Mouse (Mus musculus) neural tube, embryonic 15.5 days (tissue): ENCODE measurements at regions not wholly inside any gene's neighbourhood (a gene's known extent, or its start where the extent isn't known, plus 50 kb on each side); places are given as distances from the start of the nearest gene placed in this dataset.

Experiments
- ATAC-seq: fragments of 200-750 bp; cut with Nextera tagmentation; 2 replicates; pipeline ENCODE4 v1.8.0; 2017; ENCODE audit warnings: mild to moderate bottlenecking, moderate TSS enrichment, moderate library complexity; ENCODE audit not compliant: low FRiP score
- H3K27ac ChIP-seq: fragments of 300-500 bp; sonication (generic); replicated peaks from 2 replicates; pipeline ENCODE4 v1.5.1; 2015; ENCODE audit warnings: mild to moderate bottlenecking, inconsistent platforms
- H3K27me3 ChIP-seq: fragments of 300-500 bp; sonication (generic); replicated peaks from 2 replicates; pipeline ENCODE4 v1.6.1; 2015; ENCODE audit warnings: inconsistent platforms
- H3K36me3 ChIP-seq: fragments of 300-500 bp; sonication (generic); 2 replicates; pipeline ENCODE4 v1.6.1; 2015; ENCODE audit warnings: inconsistent platforms
- H3K4me1 ChIP-seq: fragments of 300-500 bp; sonication (generic); 2 replicates; pipeline ENCODE4 v1.6.1; 2015; ENCODE audit warnings: inconsistent platforms
- H3K4me2 ChIP-seq: fragments of 300-500 bp; sonication (generic); 2 replicates; pipeline ENCODE4 v1.6.1; 2015; ENCODE audit warnings: inconsistent platforms, mild to moderate bottlenecking, moderate library complexity
- H3K4me3 ChIP-seq: fragments of 300-500 bp; sonication (generic); replicated peaks from 2 replicates; pipeline ENCODE4 v1.5.1; 2015; ENCODE audit warnings: mild to moderate bottlenecking, inconsistent platforms
- H3K9ac ChIP-seq: fragments of 300-500 bp; sonication (generic); replicated peaks from 2 replicates; pipeline ENCODE4 v1.6.1; 2015; ENCODE audit warnings: mild to moderate bottlenecking, inconsistent platforms
- H3K9me3 ChIP-seq: fragments of 300-500 bp; sonication (generic); replicated peaks from 2 replicates; pipeline ENCODE4 v1.6.1; 2016; ENCODE audit warnings: inconsistent platforms
- WGBS: fragments of 180-500 bp; shearing (Covaris S2); methylation state at CpG from one replicate; pipeline ENCODE4 v1.1.7; 2015; ENCODE audit warnings: mixed read lengths; 5-methylcytosine and 5-hydroxymethylcytosine counted together

DNA sequence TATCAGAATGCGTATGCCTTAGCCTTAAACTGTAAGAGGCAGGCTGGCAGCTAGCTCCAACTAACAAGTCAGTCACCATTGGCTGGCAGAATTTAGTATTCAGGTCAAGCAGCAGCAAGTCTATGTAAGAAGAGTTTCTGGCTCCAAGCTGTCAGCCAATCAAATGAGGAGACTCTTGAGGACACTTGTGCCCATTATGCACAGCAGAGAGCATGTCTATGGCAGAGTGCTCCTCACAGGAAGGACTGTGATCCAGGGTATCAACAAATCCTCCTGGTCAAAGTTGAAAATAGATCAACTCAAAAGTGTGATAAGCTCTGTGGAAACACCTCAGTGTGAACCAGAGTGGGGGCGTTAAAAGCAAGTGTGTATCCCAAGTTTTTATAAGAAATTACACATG, 156.0 kb upstream of the Speer2 start:
- ATAC-seq: no peak
- 96% methylated on average over 2 of the region's 2 CpGs for WGBS
- H3K27ac ChIP-seq: no peak overlapping the region
- no peaks in the 10 kb centered on the region for H3K9me3 ChIP-seq
- H3K27me3 ChIP-seq: no peaks in the 10 kb centered on the region
- no peak overlapping the region for H3K4me2 ChIP-seq
- H3K36me3 ChIP-seq: no peaks in the 10 kb centered on the region
- H3K4me3 ChIP-seq: no peak overlapping the region
- no peak overlapping the region for H3K9ac ChIP-seq
- no peaks in the 10 kb centered on the region for H3K4me1 ChIP-seq

- no peaks in the 10 kb centered on the region for H3K4me1 ChIP-seq
- no peaks in the 10 kb centered on the region for H3K9me3 ChIP-seq
- WGBS: 93% methylated on average over 7 of the region's 7 CpGs
- H3K4me2 ChIP-seq: no peak overlapping the region
- no peaks in the 10 kb centered on the region for H3K36me3 ChIP-seq
- H3K9ac ChIP-seq: no peak overlapping the region
- no peak overlapping the region for H3K4me3 ChIP-seq
- no peak for ATAC-seq
- no peak overlapping the region for H3K27ac ChIP-seq
- no peaks in the 10 kb centered on the region for H3K27me3 ChIP-seq
These were observed 157.9 kb upstream of the Speer2 start for GRCm38 (mm10) chr16:70021436-70021835.

DNA sequence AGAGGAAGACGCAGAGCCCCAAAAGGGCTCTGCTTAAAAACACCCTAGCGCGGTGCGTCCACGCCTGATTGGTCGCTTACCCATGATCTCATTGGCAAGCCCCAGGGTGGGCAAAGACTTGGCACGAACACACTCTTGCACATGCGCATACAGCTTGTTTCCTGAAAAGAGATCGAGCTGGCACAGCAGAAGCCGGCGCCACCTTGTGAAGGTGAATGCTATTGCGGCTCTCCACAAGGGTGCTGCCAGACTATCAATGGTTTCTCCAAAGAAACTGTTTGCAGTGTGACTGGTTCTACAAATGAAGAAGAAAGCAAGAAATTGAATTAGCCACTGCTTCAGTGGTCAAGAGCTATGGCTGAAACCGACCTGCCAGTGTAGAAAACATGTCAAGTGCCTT, 165.1 kb upstream of the Speer2 start:
- 82% methylated on average over 13 of the region's 13 CpGs for WGBS
- no peak for ATAC-seq

DNA sequence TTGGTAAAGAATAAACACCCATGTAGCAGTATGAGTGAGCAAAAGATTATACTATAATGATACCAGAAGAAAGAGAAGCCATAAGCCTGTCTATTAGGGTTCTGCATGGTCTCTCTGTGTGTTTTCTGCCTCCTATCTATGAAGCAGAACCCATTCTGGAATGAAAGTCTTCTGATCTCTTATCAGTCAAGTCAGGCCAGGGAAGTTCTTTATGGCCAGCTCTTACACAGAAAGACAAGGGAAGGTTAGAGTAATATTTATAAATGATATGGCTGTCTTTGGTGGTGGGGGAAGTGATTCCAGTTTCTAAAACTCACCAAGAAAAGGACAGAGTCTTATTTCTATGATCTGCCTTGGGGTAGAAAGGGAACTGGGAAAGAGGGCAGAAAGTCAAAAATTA, 182.0 kb upstream of the Speer2 start:
- no peaks in the 10 kb centered on the region for H3K9me3 ChIP-seq
- H3K9ac ChIP-seq: no peak overlapping the region
- no peak overlapping the region for H3K27ac ChIP-seq
- no peaks in the 10 kb centered on the region for H3K27me3 ChIP-seq
- H3K36me3 ChIP-seq: no peaks in the 10 kb centered on the region
- no peak for ATAC-seq
- H3K4me2 ChIP-seq: no peak overlapping the region
- no peaks in the 10 kb centered on the region for H3K4me1 ChIP-seq
- no peak overlapping the region for H3K4me3 ChIP-seq

More for the DNA sequence above, 165.1 kb upstream of the Speer2 start:
- no peaks in the 10 kb centered on the region for H3K9me3 ChIP-seq
- H3K9ac ChIP-seq: no peak overlapping the region
- H3K27ac ChIP-seq: no peak overlapping the region
- H3K27me3 ChIP-seq: no peaks in the 10 kb centered on the region
- H3K4me2 ChIP-seq: no peak overlapping the region
- no peak overlapping the region for H3K4me3 ChIP-seq
- H3K36me3 ChIP-seq: no peaks in the 10 kb centered on the region
- no peaks in the 10 kb centered on the region for H3K4me1 ChIP-seq

DNA sequence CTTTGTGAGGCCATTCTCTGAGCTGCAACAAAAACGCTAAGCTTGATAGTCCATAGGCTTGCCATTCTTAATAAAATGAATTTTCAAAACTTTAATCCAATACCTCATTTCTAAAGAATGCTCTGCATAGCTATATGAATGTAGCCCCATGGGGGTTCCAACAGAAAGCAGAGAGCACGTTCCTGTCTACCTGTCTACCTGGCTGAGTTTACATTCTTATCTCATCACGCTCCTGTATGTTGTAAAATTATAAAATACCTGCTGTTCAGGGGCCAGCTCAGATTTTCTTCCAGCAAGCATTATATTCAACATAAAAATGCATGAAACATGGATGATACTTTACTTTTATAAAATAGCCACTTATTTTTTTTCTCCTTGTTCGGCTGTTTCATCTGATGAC, 182.5 kb upstream of the Speer2 start:
- Histone ChIP-seq H3K36me3 (no peaks in the 10 kb centered on the region), H3K4me3 (no peak overlapping the region), H3K9me3 (no peaks in the 10 kb centered on the region), H3K27me3 (no peaks in the 10 kb centered on the region), H3K4me1 (no peaks in the 10 kb centered on the region), H3K9ac (no peak overlapping the region), H3K27ac (no peak overlapping the region), H3K4me2 (no peak overlapping the region)
- whole genome bisulfite sequencing: 70% methylated on average over 4 of the region's 4 CpGs
- ATAC-seq: no peak

DNA sequence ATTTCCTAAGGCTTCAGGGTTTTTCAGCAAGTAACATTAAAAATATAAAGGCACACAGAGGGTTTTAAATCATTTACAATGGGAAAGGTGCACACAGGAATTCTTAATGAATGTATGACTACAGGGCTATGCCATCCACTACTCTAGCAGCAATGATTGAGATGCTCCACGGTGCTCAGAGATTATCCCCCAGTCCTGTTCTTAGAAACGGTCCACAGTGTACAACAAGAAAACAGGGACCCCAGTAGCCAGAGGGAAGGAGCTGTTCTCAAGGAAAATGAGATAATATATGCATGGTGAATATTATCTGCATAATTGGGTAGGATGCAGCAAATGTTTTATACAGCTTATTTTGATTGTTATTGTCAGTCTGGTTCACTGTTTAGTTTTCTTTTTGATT, 186.3 kb upstream of the Speer2 start:
- Histone ChIP-seq H3K9ac (no peak overlapping the region), H3K4me2 (no peak overlapping the region), H3K4me3 (no peak overlapping the region), H3K9me3 (no peaks in the 10 kb centered on the region), H3K27me3 (no peaks in the 10 kb centered on the region), H3K4me1 (no peaks in the 10 kb centered on the region), H3K27ac (no peak overlapping the region), H3K36me3 (no peaks in the 10 kb centered on the region)
- 54% methylated on average over 2 of the region's 2 CpGs for WGBS
- no peak for ATAC-seq

DNA sequence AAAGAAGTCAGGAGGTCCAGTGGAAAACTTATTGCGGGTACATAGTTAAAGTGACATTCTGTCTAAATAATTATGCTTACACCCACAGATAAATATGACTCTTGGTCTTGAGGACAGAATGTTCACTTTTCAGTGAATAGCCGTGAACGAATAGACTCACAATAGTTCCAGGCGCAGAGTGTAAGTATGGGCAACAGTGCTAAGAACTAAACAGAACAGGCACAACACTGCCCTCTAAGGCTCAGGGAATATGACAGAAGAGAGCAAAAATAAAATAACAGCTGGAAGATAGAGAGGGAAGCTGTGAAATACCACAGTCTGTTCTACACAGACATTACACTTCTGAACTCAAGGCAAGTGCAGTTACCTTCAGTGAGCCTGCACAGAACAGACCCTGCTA, 207.9 kb upstream of the Speer2 start:
- WGBS: 89% methylated on average over 4 of the region's 4 CpGs
- Histone ChIP-seq H3K9me3 (no peaks in the 10 kb centered on the region), H3K36me3 (no peaks in the 10 kb centered on the region), H3K27me3 (no peaks in the 10 kb centered on the region), H3K9ac (no peak overlapping the region), H3K4me1 (no peaks in the 10 kb centered on the region), H3K27ac (no peak overlapping the region), H3K4me3 (no peak overlapping the region), H3K4me2 (no peak overlapping the region)
- no peak for ATAC-seq

- Histone ChIP-seq H3K4me1 (no peaks in the 10 kb centered on the region), H3K4me3 (no peak overlapping the region), H3K9me3 (no peaks in the 10 kb centered on the region), H3K4me2 (no peak overlapping the region), H3K27ac (no peak overlapping the region), H3K36me3 (no peaks in the 10 kb centered on the region), H3K9ac (no peak overlapping the region), H3K27me3 (no peaks in the 10 kb centered on the region)
- ATAC-seq: no peak
- WGBS: 85% methylated on average over 2 of the region's 2 CpGs
These were observed 210.2 kb upstream of the Speer2 start for GRCm38 (mm10) chr16:70073740-70074139.

DNA sequence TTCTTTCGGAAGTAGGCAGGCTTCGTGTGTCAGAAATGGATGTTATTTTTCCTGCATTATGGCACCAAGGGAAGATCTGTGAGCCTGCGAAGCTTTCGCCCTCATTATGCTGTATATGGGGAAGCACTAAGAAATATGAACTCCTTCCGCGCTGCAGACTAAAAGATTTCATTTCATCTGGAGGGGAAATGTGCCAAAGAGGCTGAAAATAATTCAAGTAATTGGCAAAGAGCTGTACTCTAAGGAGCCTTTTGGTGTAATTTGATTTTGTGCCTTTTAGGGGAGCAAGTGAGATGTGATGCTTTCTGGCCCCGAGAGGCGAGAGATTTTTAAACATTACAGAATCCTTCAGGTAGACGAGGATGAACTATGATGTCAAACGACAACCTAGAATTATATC, 216.0 kb upstream of the Speer2 start:
- Histone ChIP-seq H3K27ac (no peak overlapping the region), H3K36me3 (no peaks in the 10 kb centered on the region), H3K4me2 (no peak overlapping the region), H3K27me3 (no peaks in the 10 kb centered on the region), H3K4me3 (no peak overlapping the region), H3K9ac (no peak overlapping the region), H3K4me1 (no peaks in the 10 kb centered on the region), H3K9me3 (no peaks in the 10 kb centered on the region)
- ATAC-seq: no peak
- WGBS: 82% methylated on average over 10 of the region's 10 CpGs

GRCm38 (mm10) chr16:70091291-70091690, 222.5 kb upstream of the Gbe1 start:
- H3K27me3 ChIP-seq: no peaks in the 10 kb centered on the region
- no peaks in the 10 kb centered on the region for H3K9me3 ChIP-seq
- H3K4me1 ChIP-seq: no peaks in the 10 kb centered on the region
- H3K27ac ChIP-seq: no peak overlapping the region
- no peak for ATAC-seq
- H3K36me3 ChIP-seq: no peaks in the 10 kb centered on the region
- H3K9ac ChIP-seq: no peak overlapping the region
- no peak overlapping the region for H3K4me3 ChIP-seq
- no peak overlapping the region for H3K4me2 ChIP-seq
- 68% methylated on average over 4 of the region's 4 CpGs for WGBS

GRCm38 (mm10) chr16:70091963-70092362, 221.8 kb upstream of the Gbe1 start:
- no peaks in the 10 kb centered on the region for H3K27me3 ChIP-seq
- no peaks in the 10 kb centered on the region for H3K9me3 ChIP-seq
- WGBS: 90% methylated on average over 5 of the region's 5 CpGs
- ATAC-seq: no peak
- no peak overlapping the region for H3K9ac ChIP-seq
- no peak overlapping the region for H3K27ac ChIP-seq
- H3K4me3 ChIP-seq: no peak overlapping the region
- no peaks in the 10 kb centered on the region for H3K4me1 ChIP-seq
- no peak overlapping the region for H3K4me2 ChIP-seq
- no peaks in the 10 kb centered on the region for H3K36me3 ChIP-seq

- no peaks in the 10 kb centered on the region for H3K9me3 ChIP-seq
- 22% methylated on average over 3 of the region's 3 CpGs for WGBS
- H3K27me3 ChIP-seq: no peaks in the 10 kb centered on the region
- no peaks in the 10 kb centered on the region for H3K4me1 ChIP-seq
- H3K4me2 ChIP-seq: no peak overlapping the region
- H3K27ac ChIP-seq: no peak overlapping the region
- H3K36me3 ChIP-seq: no peaks in the 10 kb centered on the region
- H3K9ac ChIP-seq: no peak overlapping the region
- H3K4me3 ChIP-seq: no peak overlapping the region
- ATAC-seq: no peak
These were observed 220.5 kb upstream of the Gbe1 start for GRCm38 (mm10) chr16:70093224-70093623.

- no peak for ATAC-seq
- Histone ChIP-seq H3K27ac (no peak overlapping the region), H3K9me3 (no peaks in the 10 kb centered on the region), H3K4me3 (no peak overlapping the region), H3K4me1 (no peaks in the 10 kb centered on the region), H3K27me3 (no peaks in the 10 kb centered on the region), H3K4me2 (no peak overlapping the region), H3K9ac (no peak overlapping the region), H3K36me3 (no peaks in the 10 kb centered on the region)
- WGBS: 97% methylated on average over 2 of the region's 2 CpGs
These were observed 218.5 kb upstream of the Gbe1 start for GRCm38 (mm10) chr16:70095221-70095620.
